Mouse (Mus musculus) forebrain, postnatal 0 days (tissue): Measurements from ENCODE around the gene Ap1m1. TPM values are rescaled to one million over a fixed set of nuclear protein-coding genes. Genes with fewer than 3 reads are reported as not detected.

Experiments
- ATAC-seq: fragments of 200-750 bp; cut with Nextera tagmentation; 2 replicates; pipeline ENCODE4 v1.8.0; 2017; ENCODE audit warnings: mild to moderate bottlenecking, moderate library complexity
- DNase-seq: peaks from one replicate; pipeline ENCODE4 v3.0.0-alpha.2; 2015
- H3K27ac ChIP-seq: fragments of 300-500 bp; sonication (generic); 2 replicates; pipeline ENCODE4 v1.5.1; 2014; ENCODE audit warnings: low read depth, mild to moderate bottlenecking, antibody characterized with exemption, low read length, moderate library complexity, mixed read lengths
- H3K27me3 ChIP-seq: fragments of 300-500 bp; sonication (generic); 2 replicates; pipeline ENCODE4 v1.6.1; 2014; ENCODE audit warnings: mild to moderate bottlenecking, low read length, mixed read lengths; ENCODE audit not compliant: insufficient read depth
- H3K36me3 ChIP-seq: fragments of 300-500 bp; sonication (generic); 2 replicates; pipeline ENCODE4 v1.6.1; 2014; ENCODE audit warnings: mild to moderate bottlenecking, moderate library complexity; ENCODE audit not compliant: insufficient read depth
- H3K4me1 ChIP-seq: fragments of 300-500 bp; sonication (generic); 2 replicates; pipeline ENCODE4 v1.6.1; 2014; ENCODE audit warnings: antibody characterized with exemption; ENCODE audit not compliant: insufficient read depth
- H3K4me2 ChIP-seq: fragments of 300-500 bp; sonication (generic); 2 replicates; pipeline ENCODE4 v1.6.1; 2014; ENCODE audit warnings: low read depth, mild to moderate bottlenecking, moderate library complexity
- H3K4me3 ChIP-seq: fragments of 300-500 bp; sonication (generic); 2 replicates; pipeline ENCODE4 v1.5.1; 2014; ENCODE audit warnings: low read depth, low read length, mixed read lengths
- H3K9ac ChIP-seq: fragments of 300-500 bp; sonication (generic); 2 replicates; pipeline ENCODE4 v1.6.1; 2014; ENCODE audit warnings: mild to moderate bottlenecking
- H3K9me3 ChIP-seq: fragments of 300-500 bp; sonication (generic); 2 replicates; pipeline ENCODE4 v1.6.1; 2016; ENCODE audit warnings: low read length
- CTCF ChIP-seq: sonication (generic); IDR thresholded peaks from 2 replicates; pipeline ENCODE4 v1.5.1; 2016; ENCODE audit warnings: antibody characterized with exemption, control low read depth, low read depth
- WGBS: fragments of 180-500 bp; shearing (Covaris S2); extraction: QIAGEN DNeasy Blood & Tissue Kit; methylation state at CpG from one replicate; pipeline ENCODE4 v1.1.7; 2014; 5-methylcytosine and 5-hydroxymethylcytosine counted together
- polyA plus RNA-seq: library from polyadenylated mRNA; unstranded; fragments of >200 nt; fragmentation: Nextera tagmentation; extraction: Ambion mirVana; gene quantifications from 2 replicates; pipeline ENCODE4 v1.2.1, GENCODE M21; 2015
- total RNA-seq: library from RNA; depleted of rRNA; stranded (reverse); fragments of >200 nt; gene quantifications from 2 replicates; pipeline ENCODE4 v1.2.3, GENCODE M21; 2014

The Ap1m1 gene
- total and polyA plus RNA-seq, 2 experiments from 2014 or later = 74.8 to 243 TPM

DNA sequence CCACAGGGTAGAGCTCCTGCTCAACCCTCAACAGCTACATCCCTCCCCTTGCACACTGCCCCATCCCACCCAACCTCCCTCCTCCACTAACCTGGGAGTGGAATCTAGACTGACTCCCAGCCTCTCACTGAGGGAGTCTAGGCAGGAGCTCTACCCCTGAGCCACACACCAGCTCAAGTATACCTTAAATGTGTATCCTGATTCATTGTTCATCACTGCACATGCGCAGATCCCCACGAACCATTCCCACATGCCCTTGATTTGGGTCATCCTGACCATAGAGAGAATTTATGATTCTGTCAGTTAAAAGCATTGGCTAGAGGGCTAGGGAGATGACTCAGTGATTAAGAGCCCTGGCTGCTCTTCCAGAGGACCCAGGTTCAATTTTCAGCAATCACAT, 22.9 kb downstream of the Ap1m1 start:
- no peak for ATAC-seq
- H3K36me3 ChIP-seq = no peaks in the 10 kb centered on the region
- no peak overlapping the region for H3K4me3 ChIP-seq
- DNase-seq = no peak
- no peak overlapping the region for H3K9ac ChIP-seq
- H3K4me1 ChIP-seq = no peaks in the 10 kb centered on the region
- H3K9me3 ChIP-seq = no peaks in the 10 kb centered on the region
- H3K27ac ChIP-seq = no peak overlapping the region
- no peaks in the 10 kb centered on the region for H3K27me3 ChIP-seq
- 90% methylated on average over 2 of the region's 2 CpGs for WGBS
- no peak for TF ChIP-seq CTCF
- H3K4me2 ChIP-seq = no peak overlapping the region

GRCm38 (mm10) chr8:72263451-72263850, 23.6 kb downstream of the Ap1m1 start:
- Histone ChIP-seq H3K9ac (no peak overlapping the region), H3K4me2 (no peak overlapping the region), H3K27ac (no peak overlapping the region), H3K27me3 (no peaks in the 10 kb centered on the region), H3K36me3 (no peaks in the 10 kb centered on the region), H3K4me1 (no peaks in the 10 kb centered on the region), H3K4me3 (no peak overlapping the region), H3K9me3 (no peaks in the 10 kb centered on the region)
- TF ChIP-seq CTCF = no peak
- DNase-seq (no peak), ATAC-seq (no peak)
- 74% methylated on average over 7 of the region's 7 CpGs for WGBS

DNA sequence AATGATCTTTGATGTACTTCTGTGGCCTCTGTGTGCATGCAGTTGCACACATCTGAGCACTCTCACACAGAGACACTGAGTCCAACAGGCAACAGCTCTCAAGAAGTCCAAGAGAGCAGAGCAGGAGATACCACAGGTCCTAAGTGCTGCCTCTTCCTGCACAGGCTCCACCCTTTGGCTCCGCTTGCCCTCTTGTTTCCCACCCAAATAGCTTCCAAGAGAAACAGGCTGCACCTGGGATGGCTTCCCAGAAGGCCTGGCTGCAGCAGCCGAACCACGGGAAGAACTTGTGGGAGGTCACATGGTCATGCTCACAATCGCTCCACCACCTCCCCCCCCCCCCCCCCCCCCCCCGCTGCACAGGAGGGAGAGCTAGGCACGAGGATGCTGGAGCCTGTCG, 25.5 kb downstream of the Ap1m1 start:
- no peak for DNase-seq
- Histone ChIP-seq H3K27ac (no peak overlapping the region), H3K9me3 (no peaks in the 10 kb centered on the region)

DNA sequence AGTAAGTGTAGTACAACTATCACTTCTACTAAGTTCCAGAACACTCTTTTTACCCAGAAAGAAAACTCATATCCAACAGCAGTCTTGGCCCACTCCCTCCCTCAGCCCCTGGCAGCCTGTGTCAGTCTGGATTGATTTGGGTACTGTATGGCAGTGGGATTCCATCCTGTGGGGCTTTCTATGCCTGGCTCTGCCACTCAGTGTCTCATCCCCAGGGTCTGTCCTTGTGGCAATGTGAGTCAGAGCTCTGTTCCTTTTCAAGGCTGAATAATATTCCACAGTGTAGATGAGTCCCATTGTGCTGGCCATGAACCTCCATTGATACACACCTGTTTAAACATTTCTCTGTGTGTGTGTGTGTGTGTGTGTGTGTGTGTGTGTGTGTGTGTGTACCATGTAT, 26.9 kb downstream of the Ap1m1 start:
- no peak overlapping the region for H3K4me3 ChIP-seq

More for the DNA sequence above, 25.5 kb downstream of the Ap1m1 start:
- Histone ChIP-seq H3K4me3 (no peak overlapping the region), H3K27me3 (no peaks in the 10 kb centered on the region), H3K4me1 (no peaks in the 10 kb centered on the region), H3K4me2 (no peak overlapping the region), H3K36me3 (no peaks in the 10 kb centered on the region), H3K9ac (no peak overlapping the region)
- WGBS = 52% methylated on average over 6 of the region's 7 CpGs
- TF ChIP-seq CTCF = no peak
- no peak for ATAC-seq

DNA sequence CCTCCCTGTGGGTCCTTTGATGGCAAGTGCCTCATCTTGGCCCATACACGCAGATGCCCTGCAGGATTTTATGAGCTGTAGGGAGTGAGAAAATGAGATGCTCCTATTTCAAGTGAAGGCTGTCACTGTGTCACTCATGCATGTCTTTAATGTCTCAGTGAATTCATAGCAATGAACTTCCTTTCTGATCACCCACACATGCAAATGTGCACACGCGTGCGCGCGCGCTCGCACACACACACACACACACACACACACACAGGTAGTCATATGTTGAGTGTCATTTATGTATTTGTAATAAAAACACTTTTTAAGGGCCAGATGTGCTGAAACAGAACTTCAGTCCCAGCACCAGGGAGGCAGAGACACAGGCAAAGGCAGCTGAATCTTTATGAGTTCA, 27.3 kb downstream of the Ap1m1 start:
- Histone ChIP-seq H3K4me3 (no peak overlapping the region), H3K27me3 (no peaks in the 10 kb centered on the region), H3K9me3 (no peaks in the 10 kb centered on the region), H3K27ac (no peak overlapping the region), H3K4me1 (no peaks in the 10 kb centered on the region), H3K9ac (no peak overlapping the region), H3K36me3 (no peaks in the 10 kb centered on the region), H3K4me2 (no peak overlapping the region)
- ATAC-seq (no peak), DNase-seq (no peak)
- WGBS = over 99% methylated on average over 8 of the region's 8 CpGs
- no peak for TF ChIP-seq CTCF

More for the DNA sequence above, 26.9 kb downstream of the Ap1m1 start:
- Histone ChIP-seq H3K9ac (no peak overlapping the region), H3K4me2 (no peak overlapping the region), H3K27me3 (no peaks in the 10 kb centered on the region), H3K4me1 (no peaks in the 10 kb centered on the region), H3K36me3 (no peaks in the 10 kb centered on the region), H3K9me3 (no peaks in the 10 kb centered on the region), H3K27ac (no peak overlapping the region)
- DNase-seq (no peak), ATAC-seq (no peak)
- no peak for TF ChIP-seq CTCF

DNA sequence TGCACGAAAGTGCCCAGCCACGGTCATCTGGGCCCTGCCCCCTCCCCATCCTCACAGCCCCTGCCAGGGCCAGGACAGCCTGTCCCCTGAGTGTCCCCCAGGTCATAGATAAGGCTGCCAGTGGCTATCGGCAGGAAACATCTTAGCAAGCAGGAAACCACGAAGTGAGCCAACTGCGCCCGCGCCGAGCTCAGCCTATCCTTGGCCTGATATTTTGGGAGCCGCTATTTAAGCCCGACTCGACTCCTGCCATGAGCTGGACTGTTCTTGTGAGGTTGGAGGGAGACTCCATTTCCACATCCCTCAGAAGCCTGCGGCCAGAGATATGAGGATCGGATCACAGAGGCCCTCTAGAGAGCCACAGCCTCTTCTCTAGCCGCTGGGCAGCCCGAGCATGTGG, 28.5 kb downstream of the Ap1m1 start:
- Histone ChIP-seq H3K4me3 (no peak overlapping the region), H3K4me1 (no peaks in the 10 kb centered on the region), H3K4me2 (no peak overlapping the region), H3K9me3 (no peaks in the 10 kb centered on the region), H3K27me3 (no peaks in the 10 kb centered on the region), H3K9ac (no peak overlapping the region), H3K36me3 (no peaks in the 10 kb centered on the region), H3K27ac (0 out of 2 replicates have a peak overlapping the region, but pooled peaks have one; percentile 21)
- 90% methylated on average over 15 of the region's 15 CpGs for WGBS
- ATAC-seq (no peak), DNase-seq (no peak)
- no peak for TF ChIP-seq CTCF

- H3K27ac ChIP-seq = no peak overlapping the region
- no peak overlapping the region for H3K4me2 ChIP-seq
- no peaks in the 10 kb centered on the region for H3K4me1 ChIP-seq
- DNase-seq (no peak), ATAC-seq (no peak)
- H3K36me3 ChIP-seq = no peaks in the 10 kb centered on the region
- 90% methylated on average over 12 of the region's 12 CpGs for WGBS
- H3K4me3 ChIP-seq = no peak overlapping the region
- H3K27me3 ChIP-seq = no peaks in the 10 kb centered on the region
- TF ChIP-seq CTCF = no peak
- H3K9ac ChIP-seq = no peak overlapping the region
- H3K9me3 ChIP-seq = no peaks in the 10 kb centered on the region
These were observed 30.8 kb downstream of the Ap1m1 start for GRCm38 (mm10) chr8:72270606-72271005.
